Mouse (Mus musculus): ENCODE results near the gene Edn2.

Edn2 gene

DNA sequence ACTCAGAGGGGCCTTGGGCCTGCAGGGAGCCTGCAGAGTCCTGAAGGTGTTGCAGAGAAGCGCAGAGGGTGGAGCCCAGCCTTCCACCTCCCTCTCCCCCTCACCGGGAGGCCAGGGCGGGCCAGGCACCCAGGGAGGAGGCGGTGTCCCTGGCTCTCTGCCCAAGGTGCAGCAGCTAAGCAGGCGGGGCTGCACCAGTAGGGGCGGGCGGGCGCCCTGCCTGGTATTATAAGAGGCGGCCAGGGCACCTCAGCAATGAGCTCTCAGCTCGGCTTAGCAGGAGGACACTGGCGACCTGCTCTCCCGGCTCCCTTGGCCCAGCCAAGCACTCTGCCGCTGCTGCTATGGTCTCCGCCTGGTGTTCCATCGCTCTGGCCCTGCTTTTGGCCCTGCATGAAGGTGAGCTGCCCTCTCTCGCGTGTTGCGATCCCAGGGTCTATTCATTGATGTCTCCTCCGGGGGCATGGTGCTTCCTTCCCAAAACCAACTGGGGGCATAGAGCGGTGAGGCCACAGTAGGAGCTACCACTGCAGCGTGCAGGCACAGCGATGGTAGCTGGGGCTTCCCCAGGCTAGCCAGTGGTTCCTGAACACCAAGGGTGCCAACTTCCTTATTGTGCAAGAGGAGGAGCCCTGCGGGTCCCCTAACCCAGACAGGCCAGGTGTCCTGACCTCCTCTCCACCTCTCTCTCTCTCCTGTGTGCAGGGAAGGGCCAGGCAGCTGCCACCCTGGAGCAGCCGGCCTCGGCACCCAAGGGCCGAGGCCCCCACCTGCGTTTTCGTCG is at the start of gene Edn2:
TSS of gene Edn2 (plus strand) at position 41 of the 784 bp plus-strand sequence.
- TF ChIP-seq GATA4 (IDR thresholded peaks at IDR 0.05; ENCODE audit: insufficient replicate concordance, low read length), result no peak

DNA sequence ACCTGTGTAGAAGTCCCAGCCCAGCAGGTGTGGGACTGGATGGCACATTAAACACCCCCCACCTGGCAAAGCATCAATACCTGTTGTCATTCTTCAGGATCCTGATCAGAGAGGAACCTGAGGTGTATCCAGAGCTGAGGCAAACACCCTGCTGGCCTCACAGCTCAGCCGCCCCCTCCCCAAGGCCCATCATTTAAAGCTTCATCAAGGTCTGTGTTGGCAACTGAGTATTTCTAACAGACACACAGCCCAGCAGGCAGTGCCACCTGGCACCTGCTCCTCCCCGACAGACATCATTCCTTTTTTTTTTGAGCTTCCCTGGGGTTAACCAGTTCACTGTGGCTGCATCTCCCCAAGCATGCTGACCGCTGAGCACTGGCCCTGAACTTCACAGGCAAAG is 45.5 kb upstream of the Edn2 start:
- no peak for TF ChIP-seq GATA4 (IDR thresholded peaks at IDR 0.05; ENCODE audit: insufficient replicate concordance, low read length)

DNA sequence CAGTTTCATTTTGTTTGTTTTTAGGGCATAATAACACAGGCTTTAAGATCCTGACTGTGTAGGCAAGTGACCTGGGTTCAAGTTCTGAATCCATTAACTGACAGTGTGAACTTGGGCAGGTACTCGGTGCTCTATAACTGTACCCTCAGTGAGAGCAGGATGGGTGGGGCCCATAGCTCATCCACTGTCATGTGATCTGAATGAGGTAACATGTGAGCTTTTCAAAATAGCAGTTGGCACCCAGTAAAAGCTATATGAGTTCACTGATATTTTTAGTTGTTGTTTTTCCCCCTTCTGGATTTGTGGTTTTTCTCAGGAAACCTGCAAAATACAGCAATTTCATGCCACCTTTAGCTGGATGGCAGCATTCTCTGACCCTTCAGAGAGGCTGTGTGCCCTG is 44.7 kb upstream of the Edn2 start:
- TF ChIP-seq GATA4 (IDR thresholded peaks at IDR 0.05; ENCODE audit: insufficient replicate concordance, low read length), result no peak

DNA sequence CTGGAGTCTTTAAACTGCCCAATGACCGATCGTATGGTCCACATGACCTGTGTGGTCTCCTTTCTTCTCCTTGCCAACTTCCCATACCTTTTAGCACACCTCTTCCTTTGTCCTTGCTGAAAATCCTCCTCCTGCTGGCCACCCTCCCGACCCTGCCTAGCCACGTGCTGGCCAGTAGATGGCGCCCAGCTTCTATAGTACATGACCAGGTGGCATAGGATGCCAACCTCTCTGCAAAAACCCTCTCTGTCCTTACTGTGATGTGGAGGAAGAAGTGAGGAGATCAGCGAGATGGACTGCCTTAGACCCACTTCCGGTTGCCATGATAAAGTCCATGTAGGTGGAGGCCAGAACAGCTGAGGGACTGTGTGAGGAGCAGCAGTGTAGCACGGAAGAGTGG is 40.7 kb upstream of the Edn2 start:
- no peak for TF ChIP-seq GATA4 (IDR thresholded peaks at IDR 0.05; ENCODE audit: insufficient replicate concordance, low read length)

DNA sequence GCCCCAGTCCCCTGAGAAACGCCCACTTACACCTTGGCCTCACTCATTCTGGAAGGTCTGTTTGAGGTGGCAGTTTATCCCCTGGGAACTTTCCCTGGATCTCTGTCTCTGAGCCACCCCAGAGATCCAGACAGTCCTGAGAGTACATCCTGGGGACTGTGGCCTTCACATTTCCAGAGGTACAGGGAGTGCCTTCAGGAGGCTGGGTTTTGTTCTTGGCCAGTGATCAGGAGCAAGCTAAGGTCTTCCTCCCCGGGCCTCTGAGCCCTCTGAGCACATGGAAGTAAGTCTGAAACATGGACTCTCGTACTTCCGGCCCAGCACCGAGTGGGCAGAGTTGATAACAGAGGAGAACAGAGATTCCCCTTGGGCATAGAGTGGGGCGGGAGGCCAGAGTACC is 36.4 kb upstream of the Edn2 start:
- no peak for TF ChIP-seq GATA4 (IDR thresholded peaks at IDR 0.05; ENCODE audit: insufficient replicate concordance, low read length)

DNA sequence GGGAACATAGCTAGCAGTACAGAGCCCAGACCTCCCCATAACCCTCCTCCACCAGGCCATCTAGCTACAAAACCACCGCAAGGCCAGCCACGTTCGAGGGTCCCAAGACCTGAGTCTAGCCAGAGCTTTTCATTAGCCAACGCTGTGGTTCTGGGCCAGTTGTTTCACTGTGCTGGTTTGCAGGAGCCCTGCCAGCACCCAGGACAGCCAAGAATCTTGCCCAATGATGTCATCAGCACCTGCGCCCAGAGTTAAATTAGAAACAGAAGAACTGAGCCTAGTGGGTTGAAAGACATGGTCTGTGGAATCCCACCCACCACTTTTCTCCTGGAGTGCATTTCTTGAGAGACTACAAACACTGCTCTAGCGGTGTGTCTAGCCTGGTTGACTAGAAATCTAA is 35.0 kb upstream of the Edn2 start:
- no peak for TF ChIP-seq GATA4 (IDR thresholded peaks at IDR 0.05; ENCODE audit: insufficient replicate concordance, low read length)

DNA sequence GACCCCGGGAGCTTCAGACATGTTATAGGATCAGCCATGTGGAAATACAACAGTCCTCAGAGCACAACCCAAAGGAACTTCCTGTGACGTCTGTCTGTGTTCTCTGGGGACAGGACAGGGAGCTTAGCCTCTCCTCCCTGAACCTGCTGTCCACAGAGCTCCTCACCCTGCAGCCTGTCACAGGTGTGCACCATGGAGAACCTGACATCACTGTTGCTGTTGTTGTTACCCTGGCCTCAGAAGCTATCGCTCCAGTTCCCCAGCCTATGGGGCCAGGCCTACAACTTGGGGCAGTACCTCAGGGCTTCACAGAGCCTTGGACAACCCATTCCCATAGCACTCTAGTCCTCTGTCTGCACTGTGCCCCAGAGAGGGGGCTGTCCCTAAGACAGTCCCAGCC is 33.7 kb upstream of the Edn2 start:
- no peak for TF ChIP-seq GATA4 (IDR thresholded peaks at IDR 0.05; ENCODE audit: insufficient replicate concordance, low read length)

DNA sequence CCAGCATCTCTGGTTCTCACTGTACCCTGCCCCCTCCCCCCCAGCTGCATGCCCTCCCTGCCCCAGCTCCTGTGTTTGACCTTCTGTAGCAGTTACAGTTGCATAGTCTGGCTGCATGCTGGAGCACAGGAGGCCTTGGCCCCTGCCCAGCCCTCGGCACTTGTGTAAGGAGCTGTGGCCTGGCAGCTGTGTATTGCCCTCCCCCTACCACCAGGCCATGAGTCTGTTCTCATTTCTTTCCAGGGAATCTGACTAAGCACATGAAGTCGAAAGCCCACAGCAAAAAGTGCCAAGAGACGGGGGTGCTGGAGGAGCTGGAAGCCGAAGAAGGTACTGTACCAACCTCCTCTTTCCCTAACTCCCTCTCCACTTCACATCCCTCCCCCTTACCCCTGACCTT is 33.0 kb upstream of the Edn2 start:
- no peak for TF ChIP-seq GATA4 (IDR thresholded peaks at IDR 0.05; ENCODE audit: insufficient replicate concordance, low read length)

DNA sequence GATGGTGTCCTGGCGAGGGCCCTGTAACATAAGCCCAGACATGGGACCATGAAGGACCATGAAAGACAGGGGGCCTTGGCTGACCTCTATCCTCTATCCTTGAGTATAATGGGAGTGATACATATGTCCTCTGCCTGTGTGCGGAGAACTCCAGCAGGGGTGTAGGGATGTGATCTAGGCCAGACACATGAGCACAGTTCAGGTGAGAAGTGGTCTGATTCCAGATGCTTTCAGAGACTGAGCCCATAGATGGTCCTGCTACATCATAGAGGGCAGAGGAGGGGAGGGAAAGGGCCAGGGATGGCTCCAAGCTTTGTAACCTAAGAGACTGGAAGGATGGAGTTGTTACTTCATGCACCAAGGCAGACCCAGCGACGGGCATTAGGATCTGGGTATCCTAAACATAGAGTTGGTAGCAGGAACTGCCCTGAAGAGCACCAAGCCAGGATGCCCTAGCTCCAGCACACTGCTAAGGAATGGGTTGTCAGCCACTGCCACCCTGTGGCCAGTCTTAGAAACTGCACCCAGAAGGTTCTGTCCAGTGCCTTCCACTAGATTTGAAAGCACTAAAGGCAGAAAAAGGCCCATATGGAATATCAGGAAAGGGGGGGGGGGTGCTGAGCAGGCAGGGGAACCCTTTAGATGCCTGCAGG is 31.6 kb upstream of the Edn2 start:
- no peak for TF ChIP-seq GATA4 (IDR thresholded peaks at IDR 0.05; ENCODE audit: insufficient replicate concordance, low read length)

DNA sequence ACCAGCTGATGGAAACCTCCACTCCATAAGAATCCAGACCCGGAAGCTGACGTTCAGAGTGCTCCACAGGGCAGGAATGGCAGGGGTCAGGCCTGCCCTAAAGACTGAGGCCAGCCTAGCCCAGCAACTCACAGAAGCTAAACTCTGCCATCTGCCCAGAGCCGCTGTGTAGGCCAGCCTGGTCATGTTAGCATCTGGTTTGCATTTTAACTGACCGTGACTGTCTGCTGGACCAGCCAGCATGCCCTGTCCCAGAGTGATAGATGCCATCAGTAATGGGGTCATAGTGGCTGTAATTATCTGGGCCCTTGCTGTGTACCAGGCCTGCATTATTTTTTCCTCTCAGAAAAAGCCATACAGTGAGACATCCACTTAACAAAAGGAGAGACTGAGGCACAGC is 30.1 kb upstream of the Edn2 start:
- no peak for TF ChIP-seq GATA4 (IDR thresholded peaks at IDR 0.05; ENCODE audit: insufficient replicate concordance, low read length)

DNA sequence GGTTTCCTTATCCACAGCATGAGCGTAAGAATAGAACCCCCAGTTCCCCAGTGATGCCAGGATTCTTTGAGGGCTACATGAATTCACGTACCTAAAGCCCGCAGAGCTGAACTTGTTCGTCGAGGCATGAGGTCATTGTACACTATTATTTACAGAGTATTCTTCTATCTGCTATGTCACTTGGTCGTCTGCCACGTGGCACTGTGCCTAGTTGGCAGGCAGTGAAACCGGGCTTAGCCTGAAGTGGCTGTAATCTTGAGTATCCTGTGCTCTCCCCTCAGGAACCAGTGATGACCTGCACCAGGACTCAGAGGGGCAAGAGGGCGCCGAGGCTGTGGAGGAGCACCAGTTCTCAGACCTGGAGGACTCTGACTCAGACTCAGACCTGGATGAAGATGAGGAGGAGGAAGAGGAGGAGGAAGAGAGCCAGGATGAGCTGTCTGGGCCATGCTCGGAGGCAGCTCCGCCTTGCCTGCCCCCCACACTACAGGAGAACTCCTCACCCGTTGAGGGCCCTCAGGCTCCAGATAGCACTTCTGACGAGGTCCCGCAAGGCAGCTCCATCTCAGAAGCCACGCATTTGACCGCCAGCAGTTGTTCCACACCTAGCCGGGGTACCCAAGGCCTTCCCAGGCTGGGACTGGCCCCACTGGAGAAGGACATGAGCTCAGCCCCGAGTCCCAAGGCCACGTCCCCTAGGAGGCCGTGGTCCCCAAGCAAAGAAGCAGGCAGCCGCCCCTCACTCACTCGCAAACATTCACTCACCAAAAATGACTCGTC is 29.4 kb upstream of the Edn2 start:
- TF ChIP-seq GATA4 (IDR thresholded peaks at IDR 0.05; ENCODE audit: insufficient replicate concordance, low read length), result no peak; the same call in 1 of the 2 replicates

DNA sequence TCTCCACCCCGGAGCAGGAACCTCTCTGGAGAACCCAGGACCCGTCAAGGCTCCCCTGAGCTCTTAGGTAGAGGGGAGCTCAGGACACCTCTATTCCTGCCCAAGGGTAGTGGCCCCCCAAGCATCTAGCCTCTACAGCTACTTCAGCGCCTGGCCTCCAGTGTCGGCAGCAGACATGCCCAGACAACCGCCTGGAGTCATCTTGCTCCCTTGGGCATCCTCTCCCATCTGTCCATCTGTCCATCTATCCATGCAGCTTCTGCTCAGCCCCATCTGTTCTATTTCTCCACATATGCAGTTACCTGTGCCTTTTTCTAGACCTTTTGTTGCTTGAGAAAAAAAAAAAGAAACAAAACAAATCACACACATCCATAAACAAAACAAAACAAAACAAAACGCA is 26.8 kb upstream of the Edn2 start:
- TF ChIP-seq GATA4 (IDR thresholded peaks at IDR 0.05; ENCODE audit: insufficient replicate concordance, low read length), result no peak

DNA sequence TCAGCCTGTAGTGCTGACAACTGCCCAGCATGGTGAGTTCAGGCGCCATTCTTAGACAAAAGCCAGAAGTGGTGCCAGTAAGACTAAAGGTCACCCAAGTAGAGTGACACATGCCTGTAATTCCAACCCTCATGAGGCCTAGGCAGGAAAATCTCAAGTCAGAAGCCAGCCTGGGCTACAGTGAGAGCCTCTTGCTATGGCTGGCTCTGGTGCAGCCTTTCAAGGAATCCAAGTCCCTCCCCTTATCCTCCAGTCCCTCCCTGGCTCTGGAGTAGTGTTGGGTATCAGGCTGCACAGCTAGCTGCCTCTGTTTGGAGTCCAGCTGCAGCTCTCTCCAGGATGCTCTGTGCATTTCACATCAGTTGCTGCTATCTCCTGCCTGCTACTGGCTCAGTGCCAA is 19.2 kb upstream of the Edn2 start:
- TF ChIP-seq GATA4 (IDR thresholded peaks at IDR 0.05; ENCODE audit: insufficient replicate concordance, low read length), result no peak

DNA sequence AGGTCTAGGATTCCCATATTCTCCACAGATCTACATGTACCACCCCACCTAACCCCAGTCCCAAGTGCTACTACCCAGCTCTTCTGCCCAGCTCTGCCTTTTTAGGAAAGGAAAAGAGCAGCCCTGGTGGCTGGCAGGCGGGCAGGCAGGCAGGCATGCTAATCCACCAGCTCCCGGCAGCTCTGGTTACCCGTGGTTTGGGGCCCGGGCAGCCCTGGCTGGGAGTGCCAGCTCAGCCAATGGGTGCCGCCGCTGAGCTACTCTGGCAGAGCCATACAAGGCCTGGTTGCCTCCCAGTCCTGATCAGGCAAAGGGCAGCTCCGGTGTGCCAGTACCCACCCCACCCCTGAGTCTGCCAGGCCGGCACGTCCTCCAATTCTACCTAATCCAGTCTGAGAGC is 18.1 kb upstream of the Edn2 start:
- TF ChIP-seq GATA4 (IDR thresholded peaks at IDR 0.05; ENCODE audit: insufficient replicate concordance, low read length), result no peak

DNA sequence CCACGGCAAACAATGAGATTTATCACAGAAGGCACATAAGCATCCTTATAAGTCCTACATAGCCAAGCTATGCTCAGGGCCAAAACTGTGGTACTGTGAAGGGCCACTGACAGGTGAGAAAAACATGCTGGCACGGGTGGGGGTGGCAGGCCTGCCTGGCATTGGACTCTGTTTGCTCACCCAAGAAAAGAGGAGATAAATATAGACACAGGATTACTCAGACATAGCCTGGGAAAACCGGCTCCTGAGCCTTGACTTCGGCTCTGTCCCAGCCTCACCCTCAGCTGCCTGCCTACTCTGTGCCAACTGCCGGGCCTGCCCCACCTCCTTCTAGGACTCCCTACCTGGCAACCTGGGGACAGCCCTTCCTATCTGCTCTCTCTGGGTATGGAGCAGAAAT is 16.7 kb upstream of the Edn2 start:
- no peak for TF ChIP-seq GATA4 (IDR thresholded peaks at IDR 0.05; ENCODE audit: insufficient replicate concordance, low read length)

DNA sequence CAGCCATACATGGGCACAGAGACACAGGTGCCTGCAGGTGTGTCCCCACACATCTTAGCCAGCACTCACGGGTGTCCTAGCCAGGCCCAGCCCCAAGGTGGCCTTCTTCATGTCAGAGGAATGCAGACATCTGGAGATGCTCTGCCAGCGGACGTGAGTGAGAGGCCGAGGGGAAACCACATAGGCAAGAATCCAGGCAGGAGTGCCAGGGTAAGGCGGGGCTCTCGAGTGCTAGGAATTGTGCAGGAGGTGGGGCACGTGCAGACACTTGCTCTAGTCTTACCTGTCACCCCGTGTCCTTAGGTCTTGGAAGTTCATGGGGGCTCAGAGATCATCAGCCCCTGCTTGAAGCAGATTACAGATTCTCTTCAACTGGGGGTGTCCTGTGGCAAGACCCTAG is 15.1 kb upstream of the Edn2 start:
- no peak for TF ChIP-seq GATA4 (IDR thresholded peaks at IDR 0.05; ENCODE audit: insufficient replicate concordance, low read length)
